Mouse (Mus musculus): ENCODE measurements around the gene Cdc42ep2.

DNA sequence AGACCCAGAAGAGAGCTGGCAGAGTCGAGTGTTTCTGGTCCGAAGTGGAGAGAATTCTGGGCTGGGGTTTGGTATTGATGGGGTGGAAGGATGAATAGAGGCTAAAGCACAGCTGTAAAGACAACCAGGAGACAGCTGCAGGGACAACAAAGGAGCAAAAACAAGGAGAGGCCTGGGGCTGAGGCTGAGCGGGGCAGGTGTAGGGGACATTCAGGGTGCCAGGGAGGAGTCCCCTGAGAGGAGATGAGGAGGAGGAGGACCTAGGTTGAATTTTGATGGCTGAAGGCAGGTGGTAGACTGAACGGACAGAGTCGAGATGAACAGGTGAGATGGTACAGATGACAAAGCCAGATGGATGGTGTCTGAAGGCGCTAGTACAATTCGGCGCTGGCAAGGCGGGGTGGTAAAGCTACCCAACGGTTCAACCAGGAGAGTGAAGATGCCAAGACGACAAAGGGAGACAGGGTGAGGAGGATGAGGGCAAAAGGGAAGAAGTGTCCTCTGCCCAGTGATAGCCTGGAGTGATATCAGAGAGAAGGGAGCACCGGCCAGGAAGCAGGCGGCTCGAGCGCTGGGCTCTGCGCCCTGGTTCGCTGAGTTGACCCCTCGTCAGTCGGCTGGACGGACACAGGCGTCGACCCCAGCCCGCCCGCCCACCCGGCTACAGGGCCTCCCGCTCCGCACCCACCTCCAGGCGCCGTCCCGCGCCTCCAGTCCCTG, 31.2 kb downstream of the Cdc42ep2 start:
- no peak for TF ChIP-seq GATA1 (IDR thresholded peaks at IDR 0.05; ENCODE audit: low read length)
- TF ChIP-seq TAL1 (IDR thresholded peaks at IDR 0.05; ENCODE audit: low read length) = no peak

All from erythroblast, embryonic 14.5 days (primary cell).